7 mouse cellular contexts compared by ENCODE assay signal in genomic region chr13:43478586-43478985, GRCm38 (mm10). TPM values are rescaled to one million over a fixed set of nuclear protein-coding genes. Genes with fewer than 3 reads are reported as not detected.
A peak's percentile ranks its signal among the peaks of the same experiment; 100 is the strongest.
DNase-seq lines count a peak whose midpoint lies in the region; ATAC-seq and TF ChIP-seq lines count a peak whose summit lies in the region.

No protein-coding gene starts in this region.

- H3K9ac ChIP-seq in embryonic facial prominence, embryonic 12.5 days: peak overlapping the region; percentile 51
- H3K9ac ChIP-seq in hindbrain, embryonic 13.5 days: peak overlapping the region; percentile 74
- peak overlapping the region; percentile 27 for H3K9ac ChIP-seq in lung, embryonic 15.5 days

- no peak for DNase-seq in testis, postnatal 10 days (ENCODE audit: low spot score)
- peak; percentile 9 for DNase-seq in yolk sac, embryonic 10.5 days (ENCODE audit: low spot score)
- no peak for DNase-seq in urinary bladder, postnatal 4 days (ENCODE audit: low spot score in 2 of 2)

- TF ChIP-seq CTCF in testis, adult 2 months (IDR thresholded peaks at IDR 0.05; ENCODE audit: control insufficient read depth, insufficient read depth, insufficient replicate concordance, low read depth, low read length): no peak

- H3K4me1 ChIP-seq in testis, adult 2 months (ENCODE audit: control insufficient read depth, insufficient read depth, low read length): peaks cover 5% of the 10 kb centered on the region
- peaks cover 20% of the 10 kb centered on the region for H3K4me1 ChIP-seq in embryonic facial prominence, embryonic 12.5 days
- H3K4me1 ChIP-seq in hindbrain, embryonic 13.5 days (replicated peaks): peaks cover 57% of the 10 kb centered on the region
- H3K4me1 ChIP-seq in lung, embryonic 15.5 days: peaks cover 36% of the 10 kb centered on the region

- 34% methylated on average over 8 of the region's 8 CpGs for WGBS in embryonic facial prominence, embryonic 12.5 days
- WGBS in hindbrain, embryonic 13.5 days: 22% methylated on average over 8 of the region's 8 CpGs
- 16% methylated on average over 8 of the region's 8 CpGs for WGBS in lung, embryonic 15.5 days

- H3K36me3 ChIP-seq in testis, adult 2 months (ENCODE audit: control insufficient read depth, insufficient read depth, low read length): no peaks in the 10 kb centered on the region; the same call in 1 of the 2 replicates
- H3K36me3 ChIP-seq in embryonic facial prominence, embryonic 12.5 days: no peaks in the 10 kb centered on the region
- no peaks in the 10 kb centered on the region for H3K36me3 ChIP-seq in hindbrain, embryonic 13.5 days
- H3K36me3 ChIP-seq in lung, embryonic 15.5 days: no peaks in the 10 kb centered on the region

- no peaks in the 10 kb centered on the region for H3K9me3 ChIP-seq in embryonic facial prominence, embryonic 12.5 days
- no peaks in the 10 kb centered on the region for H3K9me3 ChIP-seq in hindbrain, embryonic 13.5 days
- no peaks in the 10 kb centered on the region for H3K9me3 ChIP-seq in lung, embryonic 15.5 days

- no peak for ATAC-seq in embryonic facial prominence, embryonic 12.5 days (ENCODE audit: insufficient number of reproducible peaks, insufficient read depth, low FRiP score, low TSS enrichment)
- no peak for ATAC-seq in hindbrain, embryonic 13.5 days (ENCODE audit: low FRiP score)
- ATAC-seq in lung, embryonic 15.5 days (ENCODE audit: borderline replicate concordance, extremely low read depth, low FRiP score, low TSS enrichment): no peak

- H3K4me3 ChIP-seq in testis, adult 2 months (ENCODE audit: control insufficient read depth, low read depth, low read length): peak overlapping the region; percentile 65; the same call in 1 of the 2 replicates
- peak overlapping the region; percentile 33 for H3K4me3 ChIP-seq in embryonic facial prominence, embryonic 12.5 days
- H3K4me3 ChIP-seq in hindbrain, embryonic 13.5 days: peak overlapping the region; percentile 98
- H3K4me3 ChIP-seq in lung, embryonic 15.5 days: peak overlapping the region; percentile 97

- H3K27me3 ChIP-seq in testis, adult 2 months (ENCODE audit: control insufficient read depth, insufficient read depth, low read length): no peaks in the 10 kb centered on the region
- H3K27me3 ChIP-seq in embryonic facial prominence, embryonic 12.5 days: no peaks in the 10 kb centered on the region
- no peaks in the 10 kb centered on the region for H3K27me3 ChIP-seq in hindbrain, embryonic 13.5 days
- H3K27me3 ChIP-seq in lung, embryonic 15.5 days: no peaks in the 10 kb centered on the region

- peak overlapping the region; percentile 75 for H3K27ac ChIP-seq in testis, adult 2 months (ENCODE audit: control insufficient read depth, insufficient read depth, low read depth, low read length)
- no peak overlapping the region for H3K27ac ChIP-seq in embryonic facial prominence, embryonic 12.5 days
- H3K27ac ChIP-seq in hindbrain, embryonic 13.5 days: peak overlapping the region; percentile 64
- peak overlapping the region; percentile 32 for H3K27ac ChIP-seq in lung, embryonic 15.5 days

- H3K4me2 ChIP-seq in embryonic facial prominence, embryonic 12.5 days (replicated peaks): peak overlapping the region; percentile 81
- peak overlapping the region; percentile 87 for H3K4me2 ChIP-seq in hindbrain, embryonic 13.5 days
- peak overlapping the region; percentile 74 for H3K4me2 ChIP-seq in lung, embryonic 15.5 days

- TF ChIP-seq POLR2A in testis, adult 2 months (IDR thresholded peaks at IDR 0.05; ENCODE audit: control insufficient read depth, low read depth, low read length): no peak

RNA-seq across cellular contexts. Expression of gene Ranbp9, which starts 2.5 kb away (rescaled TPM):
- polyA plus RNA-seq in testis, adult 2 months (2012; rRNA removed): 141 and 164 TPM in 2 replicates
- polyA plus RNA-seq in embryonic facial prominence, embryonic 12.5 days (2016; fragmentation: Nextera tagmentation; extraction: Ambion mirVana): 10.3 and 10.6 TPM in 2 replicates
- 10.4 and 12.9 TPM in 2 replicates for polyA plus RNA-seq in hindbrain, embryonic 13.5 days (2015; fragmentation: Nextera tagmentation; extraction: Ambion mirVana)
- polyA plus RNA-seq in lung, embryonic 15.5 days (2015; fragmentation: Nextera tagmentation; extraction: Ambion mirVana): 8.1 and 9.2 TPM in 2 replicates

Comparison
In these comparisons a context has a peak if more than half of its experiments do, and no peak if none do; other contexts are left out.
1. H3K4me3 ChIP-seq: peak in every context shown above with its lines; median percentile 98 in hindbrain, embryonic 13.5 days; 97 in lung, embryonic 15.5 days; 65 in testis, adult 2 months; 33 in embryonic facial prominence, embryonic 12.5 days.
2. RNA of gene Ranbp9, which starts 2.5 kb away (polyA plus RNA-seq): 141 to 164 TPM in testis, adult 2 months; 10.4 to 12.9 TPM in hindbrain, embryonic 13.5 days, 10.3 to 10.6 TPM in embryonic facial prominence, embryonic 12.5 days and 8.1 to 9.2 TPM in lung, embryonic 15.5 days; every median in the first group is over 10 times any median in the second.
3. Peak in every context shown above with its lines, with median percentiles within 50 percentile points of each other: H3K4me2 ChIP-seq and H3K9ac ChIP-seq.